Mouse (Mus musculus): ENCODE measurements around the gene Ddx39b.

GRCm38 (mm10) chr17:35235614-35236389 lies 5.7 kb upstream of the Ddx39b start, which contains the start of gene Nfkbil1:
- peak; percentile 72 for TF ChIP-seq POLR2A (IDR thresholded peaks at IDR 0.05; ENCODE audit: insufficient read length, low read depth)
- TF ChIP-seq MAX (IDR thresholded peaks at IDR 0.05; ENCODE audit: low read depth) = no peak
- no peak for TF ChIP-seq TCF12 (IDR thresholded peaks at IDR 0.05; ENCODE audit: insufficient read depth, poor library complexity, severe bottlenecking)
- TF ChIP-seq USF1 (IDR thresholded peaks at IDR 0.05; ENCODE audit: low read depth) = no peak
- TF ChIP-seq MYOG (IDR thresholded peaks at IDR 0.05; ENCODE audit: control insufficient read depth in 1 of 3, insufficient read depth in 1 of 3, insufficient read length in 2 of 3, low read depth in 2 of 3) = no peak
- TF ChIP-seq E2F4 (IDR thresholded peaks at IDR 0.05; ENCODE audit: insufficient read depth) = no peak
- peak; percentile 82 for TF ChIP-seq POLR2AphosphoS2 (IDR thresholded peaks at IDR 0.05; ENCODE audit: insufficient read length, low read depth)
